Mouse (Mus musculus): ENCODE measurements around the gene Hoxd10. TPM values are rescaled to one million over a fixed set of nuclear protein-coding genes. Genes with fewer than 3 reads are reported as not detected.

Hoxd10 gene
- polyA plus RNA-seq, 1 experiment from 2014 or later = not detected

GRCm38 (mm10) chr2:74685059-74685603 lies 6.6 kb upstream of the Hoxd10 start:
- no peak for ATAC-seq
- peaks cover 12% of the 10 kb centered on the region; the same call in 1 of the 2 replicates for H3K4me1 ChIP-seq (ENCODE audit: control insufficient read depth, insufficient read depth, low read depth, low read length)
- no peaks in the 10 kb centered on the region; the same call in 1 of the 2 replicates for H3K9me3 ChIP-seq (ENCODE audit: control insufficient read depth, low read length)
- no peak overlapping the region for H3K4me2 ChIP-seq (ENCODE audit: low read length)
- H3K27ac ChIP-seq (ENCODE audit: low read depth, low read length) = no peak overlapping the region
- H3K9ac ChIP-seq (ENCODE audit: low read depth, low read length) = no peak overlapping the region
- no peak overlapping the region for H3K4me3 ChIP-seq (ENCODE audit: low read length)
- peaks cover 76% of the 10 kb centered on the region for H3K27me3 ChIP-seq (replicated peaks; ENCODE audit: control insufficient read depth, insufficient read depth, low read length)
- H3K36me3 ChIP-seq (ENCODE audit: control insufficient read depth, insufficient read depth, low read length) = no peaks in the 10 kb centered on the region
- 13% methylated on average over 4 of the region's 4 CpGs for WGBS

GRCm38 (mm10) chr2:74686301-74686987 lies 5.3 kb upstream of the Hoxd10 start:
- H3K36me3 ChIP-seq (ENCODE audit: control insufficient read depth, insufficient read depth, low read length) = no peaks in the 10 kb centered on the region
- no peak overlapping the region for H3K9ac ChIP-seq (ENCODE audit: low read depth, low read length)
- H3K4me2 ChIP-seq (ENCODE audit: low read length) = no peak overlapping the region
- H3K9me3 ChIP-seq (ENCODE audit: control insufficient read depth, low read length) = peaks cover 2% of the 10 kb centered on the region; the same call in 1 of the 2 replicates
- H3K27me3 ChIP-seq (replicated peaks; ENCODE audit: control insufficient read depth, insufficient read depth, low read length) = peaks cover 68% of the 10 kb centered on the region
- WGBS = 5% methylated on average over 17 of the region's 17 CpGs
- peaks cover 12% of the 10 kb centered on the region; the same call in 1 of the 2 replicates for H3K4me1 ChIP-seq (ENCODE audit: control insufficient read depth, insufficient read depth, low read depth, low read length)
- no peak overlapping the region for H3K4me3 ChIP-seq (ENCODE audit: low read length)
- H3K27ac ChIP-seq (ENCODE audit: low read depth, low read length) = no peak overlapping the region
- no peak for ATAC-seq

GRCm38 (mm10) chr2:74686988-74687697 lies 4.6 kb upstream of the Hoxd10 start:
- Histone ChIP-seq H3K36me3 (ENCODE audit: control insufficient read depth, insufficient read depth, low read length) (no peaks in the 10 kb centered on the region), H3K4me2 (ENCODE audit: low read length) (no peak overlapping the region), H3K4me3 (ENCODE audit: low read length) (no peak overlapping the region), H3K9me3 (ENCODE audit: control insufficient read depth, low read length) (peaks cover 3% of the 10 kb centered on the region; the same call in 1 of the 2 replicates), H3K27ac (ENCODE audit: low read depth, low read length) (no peak overlapping the region), H3K27me3 (replicated peaks; ENCODE audit: control insufficient read depth, insufficient read depth, low read length) (peaks cover 67% of the 10 kb centered on the region), H3K4me1 (ENCODE audit: control insufficient read depth, insufficient read depth, low read depth, low read length) (peaks cover 8% of the 10 kb centered on the region; the same call in 1 of the 2 replicates), H3K9ac (ENCODE audit: low read depth, low read length) (no peak overlapping the region)
- WGBS = 2% methylated on average over 26 of the region's 27 CpGs
- no peak for ATAC-seq

GRCm38 (mm10) chr2:74687698-74688555 lies 3.8 kb upstream of the Hoxd10 start:
- Histone ChIP-seq H3K4me3 (ENCODE audit: low read length) (no peak overlapping the region), H3K36me3 (ENCODE audit: control insufficient read depth, insufficient read depth, low read length) (no peaks in the 10 kb centered on the region), H3K9ac (ENCODE audit: low read depth, low read length) (no peak overlapping the region), H3K9me3 (ENCODE audit: control insufficient read depth, low read length) (peaks cover 3% of the 10 kb centered on the region; the same call in 1 of the 2 replicates), H3K27ac (ENCODE audit: low read depth, low read length) (no peak overlapping the region), H3K27me3 (replicated peaks; ENCODE audit: control insufficient read depth, insufficient read depth, low read length) (peaks cover 72% of the 10 kb centered on the region), H3K4me1 (ENCODE audit: control insufficient read depth, insufficient read depth, low read depth, low read length) (peaks cover under 1% of the 10 kb centered on the region; the same call in 1 of the 2 replicates), H3K4me2 (ENCODE audit: low read length) (no peak overlapping the region)
- ATAC-seq = no peak
- 2% methylated on average over 31 of the region's 31 CpGs for WGBS

- no peak for ATAC-seq
- Histone ChIP-seq H3K27me3 (replicated peaks; ENCODE audit: control insufficient read depth, insufficient read depth, low read length) (peaks cover 74% of the 10 kb centered on the region), H3K27ac (ENCODE audit: low read depth, low read length) (no peak overlapping the region), H3K4me2 (ENCODE audit: low read length) (no peak overlapping the region), H3K9ac (ENCODE audit: low read depth, low read length) (no peak overlapping the region), H3K4me1 (ENCODE audit: control insufficient read depth, insufficient read depth, low read depth, low read length) (no peaks in the 10 kb centered on the region), H3K9me3 (ENCODE audit: control insufficient read depth, low read length) (peaks cover 3% of the 10 kb centered on the region; the same call in 1 of the 2 replicates), H3K36me3 (ENCODE audit: control insufficient read depth, insufficient read depth, low read length) (no peaks in the 10 kb centered on the region), H3K4me3 (ENCODE audit: low read length) (no peak overlapping the region)
- 3% methylated on average over 12 of the region's 12 CpGs for WGBS
Observed at GRCm38 (mm10) chr2:74688795-74689573, 2.7 kb upstream of the Hoxd10 start.

GRCm38 (mm10) chr2:74689574-74690337 lies 2.0 kb upstream of the Hoxd10 start:
- Histone ChIP-seq H3K4me1 (ENCODE audit: control insufficient read depth, insufficient read depth, low read depth, low read length) (no peaks in the 10 kb centered on the region), H3K27me3 (replicated peaks; ENCODE audit: control insufficient read depth, insufficient read depth, low read length) (peaks cover 72% of the 10 kb centered on the region), H3K36me3 (ENCODE audit: control insufficient read depth, insufficient read depth, low read length) (no peaks in the 10 kb centered on the region), H3K4me2 (ENCODE audit: low read length) (no peak overlapping the region), H3K4me3 (ENCODE audit: low read length) (no peak overlapping the region), H3K9ac (ENCODE audit: low read depth, low read length) (no peak overlapping the region), H3K27ac (ENCODE audit: low read depth, low read length) (no peak overlapping the region), H3K9me3 (ENCODE audit: control insufficient read depth, low read length) (peaks cover 3% of the 10 kb centered on the region; the same call in 1 of the 2 replicates)
- no peak for ATAC-seq
- 3% methylated on average over 24 of the region's 24 CpGs for WGBS

- H3K27ac ChIP-seq (ENCODE audit: low read depth, low read length) = no peak overlapping the region
- WGBS = 10% methylated on average over 8 of the region's 8 CpGs
- H3K27me3 ChIP-seq (replicated peaks; ENCODE audit: control insufficient read depth, insufficient read depth, low read length) = peaks cover 72% of the 10 kb centered on the region
- H3K4me2 ChIP-seq (ENCODE audit: low read length) = no peak overlapping the region
- no peaks in the 10 kb centered on the region for H3K36me3 ChIP-seq (ENCODE audit: control insufficient read depth, insufficient read depth, low read length)
- no peak for ATAC-seq
- no peak overlapping the region for H3K4me3 ChIP-seq (ENCODE audit: low read length)
- no peak overlapping the region for H3K9ac ChIP-seq (ENCODE audit: low read depth, low read length)
- H3K9me3 ChIP-seq (ENCODE audit: control insufficient read depth, low read length) = peaks cover 3% of the 10 kb centered on the region; the same call in 1 of the 2 replicates
- H3K4me1 ChIP-seq (ENCODE audit: control insufficient read depth, insufficient read depth, low read depth, low read length) = no peaks in the 10 kb centered on the region
Observed at GRCm38 (mm10) chr2:74690338-74690716, 1.4 kb upstream of the Hoxd10 start.
